Mouse (Mus musculus) cortical plate, adult 2 months (tissue): Measurements from ENCODE around the gene Polq.

Experiments
- CTCF ChIP-seq: fragments of 200-500 bp; IDR thresholded peaks from 2 replicates; pipeline ENCODE4 v1.5.1; 2011; ENCODE audit warnings: mild to moderate bottlenecking, control low read depth, low read length; ENCODE audit not compliant: insufficient read depth; ENCODE audit errors: extremely low read depth
- POLR2A ChIP-seq: fragments of 200-500 bp; IDR thresholded peaks from 2 replicates; pipeline ENCODE4 v1.6.1; 2011; ENCODE audit warnings: mild to moderate bottlenecking, low read length, control low read depth; ENCODE audit not compliant: insufficient read depth; ENCODE audit errors: extremely low read depth

DNA sequence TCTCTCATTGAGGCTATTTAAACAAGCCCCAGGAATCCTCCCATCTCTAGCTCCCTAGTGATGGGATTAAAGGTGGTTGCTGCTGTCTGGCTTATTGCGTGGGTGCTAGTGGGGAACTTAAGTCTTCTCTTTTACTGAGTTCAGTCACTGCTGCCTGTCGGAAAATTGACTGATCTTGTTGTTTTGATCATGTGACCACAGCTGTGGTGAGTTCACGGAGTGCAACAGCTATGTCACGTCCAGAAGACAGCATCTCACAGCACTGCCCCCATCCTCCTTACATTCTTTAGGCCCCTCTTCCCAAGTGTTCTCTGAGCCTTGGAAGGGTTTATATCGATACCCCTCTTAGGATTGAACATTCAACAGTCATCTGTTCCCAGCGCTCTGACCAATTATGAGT, 2.3 kb upstream of the Polq start:
- TF ChIP-seq CTCF (no peak), POLR2A (no peak)
